Mouse (Mus musculus) stomach, embryonic 14.5 days (tissue): ENCODE data around the gene Aim2. TPM values are rescaled to one million over a fixed set of nuclear protein-coding genes. Genes with fewer than 3 reads are reported as not detected.

Experiments
- ATAC-seq: fragments of 200-750 bp; cut with Nextera tagmentation; 2 replicates; pipeline ENCODE4 v1.8.0; 2017; ENCODE audit warnings: low read depth, moderate TSS enrichment; ENCODE audit not compliant: insufficient number of reproducible peaks, insufficient read depth, low FRiP score
- H3K27ac ChIP-seq: fragments of 300-500 bp; sonication (generic); 2 replicates; pipeline ENCODE4 v1.5.1; 2014; ENCODE audit warnings: mild to moderate bottlenecking, low read length, moderate library complexity, mixed read lengths
- H3K27me3 ChIP-seq: fragments of 300-500 bp; sonication (generic); 2 replicates; pipeline ENCODE4 v1.6.1; 2014; ENCODE audit warnings: low read length, control low read depth, mixed read lengths; ENCODE audit not compliant: control insufficient read depth, insufficient read depth
- H3K36me3 ChIP-seq: fragments of 300-500 bp; sonication (generic); 2 replicates; pipeline ENCODE4 v1.6.1; 2014; ENCODE audit warnings: mild to moderate bottlenecking, control low read depth, low read length, moderate library complexity, mixed read lengths; ENCODE audit not compliant: control insufficient read depth, insufficient read depth
- H3K4me1 ChIP-seq: fragments of 300-500 bp; sonication (generic); 2 replicates; pipeline ENCODE4 v1.6.1; 2014; ENCODE audit warnings: low read length, control low read depth, mixed read lengths; ENCODE audit not compliant: control insufficient read depth, insufficient read depth
- H3K4me2 ChIP-seq: fragments of 300-500 bp; sonication (generic); replicated peaks from 2 replicates; pipeline ENCODE4 v1.6.1; 2014; ENCODE audit warnings: low read depth, low read length, control low read depth
- H3K4me3 ChIP-seq: fragments of 300-500 bp; sonication (generic); 2 replicates; pipeline ENCODE4 v1.5.1; 2014; ENCODE audit warnings: low read depth, low read length, control low read depth
- H3K9ac ChIP-seq: fragments of 300-500 bp; sonication (generic); replicated peaks from 2 replicates; pipeline ENCODE4 v1.6.1; 2014; ENCODE audit warnings: low read depth, mild to moderate bottlenecking, control low read depth, low read length, moderate library complexity, mixed read lengths
- H3K9me3 ChIP-seq: fragments of 300-500 bp; sonication (generic); 2 replicates; pipeline ENCODE4 v1.6.1; 2016; ENCODE audit warnings: low read depth, low read length, control low read depth; ENCODE audit not compliant: control insufficient read depth
- WGBS: fragments of 180-500 bp; shearing (Covaris S2); extraction: QIAGEN DNeasy Blood & Tissue Kit; methylation state at CpG from one replicate; pipeline ENCODE4 v1.1.7; 2014; 5-methylcytosine and 5-hydroxymethylcytosine counted together
- polyA plus RNA-seq: library from polyadenylated mRNA; unstranded; fragments of >200 nt; fragmentation: Nextera tagmentation; extraction: Ambion mirVana; gene quantifications from 2 replicates; pipeline ENCODE4 v1.2.1, GENCODE M21; 2014

Aim2 gene
- polyA plus RNA-seq, 1 experiment from 2014 or later: 2.2 TPM

DNA sequence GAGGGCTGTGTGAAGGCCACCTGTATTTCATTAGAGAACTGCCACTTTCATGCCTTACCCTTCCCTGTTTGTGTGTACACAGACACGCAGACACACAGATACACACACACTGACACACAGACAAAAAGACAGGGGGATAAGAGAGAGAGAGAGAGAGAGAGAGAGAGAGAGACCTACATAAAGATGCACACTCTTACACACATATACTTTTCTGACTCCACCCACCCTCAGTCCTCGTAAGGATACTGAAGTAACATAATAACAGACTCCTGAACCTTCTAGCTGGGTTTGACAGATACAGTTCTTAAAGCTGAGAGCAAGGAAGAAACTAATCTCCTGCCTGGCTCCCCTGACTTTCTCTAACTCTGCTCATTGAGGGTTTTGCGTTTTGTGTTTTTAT lies 38.8 kb downstream of the Aim2 start:
- no peak for ATAC-seq
- Histone ChIP-seq H3K27me3 (no peaks in the 10 kb centered on the region), H3K4me1 (no peaks in the 10 kb centered on the region), H3K9me3 (no peaks in the 10 kb centered on the region), H3K9ac (no peak overlapping the region), H3K4me3 (no peak overlapping the region; the same call in 1 of the 2 replicates), H3K4me2 (peak overlapping the region; percentile 25; the same call in 1 of the 2 replicates), H3K27ac (no peak overlapping the region), H3K36me3 (no peaks in the 10 kb centered on the region)
- WGBS: 24% methylated on average over 3 of the region's 3 CpGs

GRCm38 (mm10) chr1:173389901-173390401 lies 39.3 kb downstream of the Aim2 start:
- Histone ChIP-seq H3K4me1 (no peaks in the 10 kb centered on the region), H3K36me3 (no peaks in the 10 kb centered on the region), H3K4me3 (no peak overlapping the region; the same call in 1 of the 2 replicates), H3K27ac (no peak overlapping the region), H3K9ac (no peak overlapping the region), H3K9me3 (no peaks in the 10 kb centered on the region), H3K27me3 (no peaks in the 10 kb centered on the region), H3K4me2 (peak overlapping the region; percentile 25)
- WGBS: 10% methylated on average over 13 of the region's 13 CpGs
- peak; percentile 42; the same call in 1 of the 2 replicates for ATAC-seq

GRCm38 (mm10) chr1:173391754-173392153 lies 41.1 kb downstream of the Aim2 start:
- no peaks in the 10 kb centered on the region for H3K9me3 ChIP-seq
- no peak for ATAC-seq
- 82% methylated on average over 6 of the region's 6 CpGs for WGBS

DNA sequence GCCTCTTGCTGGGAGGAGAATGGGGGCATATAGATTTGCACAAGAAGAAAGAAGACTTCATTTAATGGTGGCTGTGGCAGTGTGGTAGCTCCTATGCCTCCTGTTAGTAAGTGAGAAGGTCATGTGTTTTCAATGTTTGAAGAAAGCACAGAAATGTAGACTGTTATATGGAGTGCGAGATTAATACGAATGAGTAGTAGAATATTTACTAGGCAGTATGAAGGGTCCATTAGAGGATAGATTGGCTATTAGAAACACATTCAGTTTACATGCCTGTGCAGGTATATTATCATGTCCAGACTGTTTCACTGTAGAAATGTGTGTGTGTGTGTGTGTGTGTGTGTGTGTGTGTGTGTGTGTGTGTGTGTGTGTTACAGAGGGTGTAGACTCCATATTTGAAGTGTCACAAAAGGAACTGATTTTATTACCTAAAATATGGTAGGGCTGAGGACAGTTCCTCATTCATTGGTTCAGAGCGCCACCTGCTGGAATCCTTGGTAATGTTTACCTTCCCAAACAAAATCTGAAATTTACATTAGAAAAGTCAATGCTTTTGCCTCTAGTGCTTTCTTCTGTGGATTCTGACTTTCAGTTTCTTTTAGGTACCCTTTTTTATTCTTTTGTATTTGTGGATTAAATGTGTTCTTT lies 47.8 kb downstream of the Aim2 start:
- no peak for ATAC-seq
- H3K4me2 ChIP-seq: no peak overlapping the region
- H3K27me3 ChIP-seq: no peaks in the 10 kb centered on the region
- no peak overlapping the region for H3K4me3 ChIP-seq
- H3K9ac ChIP-seq: no peak overlapping the region
- no peaks in the 10 kb centered on the region for H3K4me1 ChIP-seq
- no peaks in the 10 kb centered on the region for H3K36me3 ChIP-seq
- no peak overlapping the region for H3K27ac ChIP-seq
- H3K9me3 ChIP-seq: no peaks in the 10 kb centered on the region
- WGBS: 24% methylated on average over 3 of the region's 3 CpGs

More at GRCm38 (mm10) chr1:173391754-173392153, 41.1 kb downstream of the Aim2 start:
- Histone ChIP-seq H3K4me3 (no peak overlapping the region), H3K27ac (no peak overlapping the region), H3K4me2 (no peak overlapping the region), H3K4me1 (no peaks in the 10 kb centered on the region), H3K9ac (no peak overlapping the region), H3K36me3 (no peaks in the 10 kb centered on the region), H3K27me3 (no peaks in the 10 kb centered on the region)

- Histone ChIP-seq H3K9me3 (no peaks in the 10 kb centered on the region), H3K36me3 (no peaks in the 10 kb centered on the region), H3K4me1 (no peaks in the 10 kb centered on the region), H3K27ac (no peak overlapping the region; the same call in 1 of the 2 replicates), H3K4me3 (no peak overlapping the region), H3K27me3 (no peaks in the 10 kb centered on the region), H3K9ac (no peak overlapping the region), H3K4me2 (no peak overlapping the region)
- WGBS: 74% methylated on average over 5 of the region's 5 CpGs
- no peak for ATAC-seq
These were observed 54.1 kb downstream of the Aim2 start for GRCm38 (mm10) chr1:173404696-173405309.

GRCm38 (mm10) chr1:173409066-173409465 lies 58.4 kb downstream of the Aim2 start:
- H3K9ac ChIP-seq: no peak overlapping the region
- no peak for ATAC-seq
- H3K4me3 ChIP-seq: no peak overlapping the region
- no peaks in the 10 kb centered on the region for H3K4me1 ChIP-seq
- H3K27me3 ChIP-seq: no peaks in the 10 kb centered on the region
- H3K4me2 ChIP-seq: no peak overlapping the region
- H3K9me3 ChIP-seq: no peaks in the 10 kb centered on the region
- H3K36me3 ChIP-seq: no peaks in the 10 kb centered on the region
- H3K27ac ChIP-seq: no peak overlapping the region

GRCm38 (mm10) chr1:173411863-173412262 lies 61.2 kb downstream of the Aim2 start:
- H3K4me2 ChIP-seq: no peak overlapping the region
- H3K4me1 ChIP-seq: no peaks in the 10 kb centered on the region
- H3K27ac ChIP-seq: no peak overlapping the region
- no peaks in the 10 kb centered on the region for H3K36me3 ChIP-seq
- ATAC-seq: no peak
- no peak overlapping the region for H3K4me3 ChIP-seq
- WGBS: 84% methylated on average over 4 of the region's 4 CpGs
- H3K9me3 ChIP-seq: no peaks in the 10 kb centered on the region
- H3K9ac ChIP-seq: no peak overlapping the region
- no peaks in the 10 kb centered on the region for H3K27me3 ChIP-seq

DNA sequence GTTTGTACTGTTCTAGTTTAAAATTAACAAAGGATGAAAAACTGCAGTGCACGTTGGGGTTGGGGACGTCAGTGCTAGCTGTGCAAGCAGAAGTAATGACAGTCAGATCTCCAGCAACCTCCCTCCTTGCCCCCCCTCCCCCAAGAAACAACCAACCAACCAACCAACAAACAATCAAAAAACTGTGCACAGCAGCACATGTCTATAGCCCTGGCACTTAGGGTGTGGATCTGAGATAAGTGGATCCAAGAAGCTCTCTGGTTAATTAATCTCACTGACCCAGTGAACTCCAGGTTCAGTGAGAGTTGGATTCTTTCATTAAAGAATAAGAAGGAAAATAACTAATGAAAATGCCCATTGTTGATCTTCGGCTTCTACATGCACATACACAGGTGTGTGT lies 64.0 kb downstream of the Aim2 start:
- Histone ChIP-seq H3K9me3 (no peaks in the 10 kb centered on the region), H3K27ac (no peak overlapping the region), H3K4me2 (no peak overlapping the region), H3K4me1 (no peaks in the 10 kb centered on the region), H3K27me3 (no peaks in the 10 kb centered on the region), H3K36me3 (no peaks in the 10 kb centered on the region), H3K4me3 (no peak overlapping the region), H3K9ac (no peak overlapping the region)
- no peak for ATAC-seq
- WGBS: 73% methylated on average over 3 of the region's 3 CpGs
